Mouse (Mus musculus) midbrain, postnatal 0 days (tissue): ENCODE data around the gene Upp2. TPM values are rescaled to one million over a fixed set of nuclear protein-coding genes. Genes with fewer than 3 reads are reported as not detected.

ENCODE experiments used
- ATAC-seq: fragments of 200-750 bp; cut with Nextera tagmentation; 2 replicates; pipeline ENCODE4 v1.8.0; 2017; ENCODE audit warnings: moderate number of reproducible peaks, mild to moderate bottlenecking, moderate TSS enrichment, moderate library complexity; ENCODE audit not compliant: low FRiP score
- DNase-seq: peaks from one replicate; pipeline ENCODE4 v3.0.0-alpha.2; 2015; ENCODE audit warnings: low spot score
- H3K27ac ChIP-seq: fragments of 300-500 bp; sonication (generic); 2 replicates; pipeline ENCODE4 v1.5.1; 2014; ENCODE audit warnings: low read depth, mild to moderate bottlenecking, low read length, mixed read lengths
- H3K27me3 ChIP-seq: fragments of 300-500 bp; sonication (generic); 2 replicates; pipeline ENCODE4 v1.6.1; 2014; ENCODE audit warnings: low read length, control low read depth, mixed read lengths; ENCODE audit not compliant: insufficient read depth
- H3K36me3 ChIP-seq: fragments of 300-500 bp; sonication (generic); 2 replicates; pipeline ENCODE4 v1.6.1; 2014; ENCODE audit warnings: low read length, control low read depth, mixed read lengths; ENCODE audit not compliant: insufficient read depth
- H3K4me1 ChIP-seq: fragments of 300-500 bp; sonication (generic); 2 replicates; pipeline ENCODE4 v1.6.1; 2014; ENCODE audit warnings: mild to moderate bottlenecking, control low read depth, antibody characterized with exemption, low read length, mixed read lengths; ENCODE audit not compliant: insufficient read depth
- H3K4me2 ChIP-seq: fragments of 300-500 bp; sonication (generic); 2 replicates; pipeline ENCODE4 v1.6.1; 2014; ENCODE audit warnings: low read depth, mild to moderate bottlenecking, low read length, mixed read lengths; ENCODE audit not compliant: poor library complexity, severe bottlenecking
- H3K4me3 ChIP-seq: fragments of 300-500 bp; sonication (generic); 2 replicates; pipeline ENCODE4 v1.5.1; 2014; ENCODE audit warnings: low read depth, mild to moderate bottlenecking, low read length, moderate library complexity
- H3K9ac ChIP-seq: fragments of 300-500 bp; sonication (generic); replicated peaks from 2 replicates; pipeline ENCODE4 v1.6.1; 2014; ENCODE audit warnings: mild to moderate bottlenecking, low read length, moderate library complexity, mixed read lengths; ENCODE audit not compliant: poor library complexity, severe bottlenecking
- H3K9me3 ChIP-seq: fragments of 300-500 bp; sonication (generic); 2 replicates; pipeline ENCODE4 v1.6.1; 2016; ENCODE audit warnings: low read length, control low read depth
- CTCF ChIP-seq: IDR thresholded peaks from 2 replicates; pipeline ENCODE4 v1.5.1; 2016; ENCODE audit warnings: antibody characterized with exemption, mild to moderate bottlenecking
- WGBS: fragments of 180-500 bp; shearing (Covaris S2); extraction: QIAGEN DNeasy Blood & Tissue Kit; methylation state at CpG from one replicate; pipeline ENCODE4 v1.1.7; 2014; 5-methylcytosine and 5-hydroxymethylcytosine counted together
- polyA plus RNA-seq: library from polyadenylated mRNA; unstranded; fragments of >200 nt; fragmentation: Nextera tagmentation; extraction: Ambion mirVana; gene quantifications from 2 replicates; pipeline ENCODE4 v1.2.1, GENCODE M21; 2015
- total RNA-seq: library from RNA; depleted of rRNA; stranded (reverse); fragments of >200 nt; gene quantifications from 2 replicates; pipeline ENCODE4 v1.2.3, GENCODE M21; 2014

Gene Upp2
- total and polyA plus RNA-seq, 2 experiments from 2014 or later: 11.6 TPM

GRCm38 (mm10) chr2:58645667-58646066, 78.6 kb downstream of the Upp2 start:
- Histone ChIP-seq H3K9ac (no peak overlapping the region), H3K27ac (no peak overlapping the region), H3K4me1 (no peaks in the 10 kb centered on the region), H3K27me3 (no peaks in the 10 kb centered on the region), H3K9me3 (no peaks in the 10 kb centered on the region), H3K36me3 (no peaks in the 10 kb centered on the region), H3K4me3 (no peak overlapping the region), H3K4me2 (no peak overlapping the region)
- no peak for DNase-seq
- TF ChIP-seq CTCF: no peak
- 95% methylated on average over 6 of the region's 6 CpGs for WGBS
- ATAC-seq: no peak

GRCm38 (mm10) chr2:58655169-58655568, 88.1 kb downstream of the Upp2 start:
- Histone ChIP-seq H3K27ac (no peak overlapping the region), H3K9ac (no peak overlapping the region), H3K9me3 (no peaks in the 10 kb centered on the region), H3K4me3 (no peak overlapping the region), H3K36me3 (no peaks in the 10 kb centered on the region), H3K4me2 (no peak overlapping the region), H3K27me3 (no peaks in the 10 kb centered on the region), H3K4me1 (no peaks in the 10 kb centered on the region)
- DNase-seq (no peak), ATAC-seq (no peak)
- 85% methylated on average over 6 of the region's 6 CpGs for WGBS
- no peak for TF ChIP-seq CTCF

GRCm38 (mm10) chr2:58656959-58657358, 89.9 kb downstream of the Upp2 start:
- WGBS: 89% methylated on average over 1 of the region's 1 CpGs
- H3K4me2 ChIP-seq: no peak overlapping the region
- H3K9me3 ChIP-seq: no peaks in the 10 kb centered on the region
- H3K36me3 ChIP-seq: no peaks in the 10 kb centered on the region
- ATAC-seq (no peak), DNase-seq (no peak)
- H3K4me1 ChIP-seq: no peaks in the 10 kb centered on the region; the same call in 1 of the 2 replicates
- H3K4me3 ChIP-seq: no peak overlapping the region
- TF ChIP-seq CTCF: no peak
- no peaks in the 10 kb centered on the region for H3K27me3 ChIP-seq
- H3K27ac ChIP-seq: no peak overlapping the region
- no peak overlapping the region for H3K9ac ChIP-seq

GRCm38 (mm10) chr2:58657855-58658254, 90.8 kb downstream of the Upp2 start:
- ATAC-seq: no peak
- Histone ChIP-seq H3K27ac (no peak overlapping the region), H3K27me3 (no peaks in the 10 kb centered on the region), H3K36me3 (no peaks in the 10 kb centered on the region), H3K4me1 (no peaks in the 10 kb centered on the region; the same call in 1 of the 2 replicates), H3K9ac (no peak overlapping the region), H3K4me3 (no peak overlapping the region), H3K4me2 (no peak overlapping the region), H3K9me3 (no peaks in the 10 kb centered on the region)
- TF ChIP-seq CTCF: no peak
- 98% methylated on average over 10 of the region's 10 CpGs for WGBS
- no peak for DNase-seq

GRCm38 (mm10) chr2:58660591-58660990, 93.5 kb downstream of the Upp2 start:
- H3K4me2 ChIP-seq: no peak overlapping the region
- no peak overlapping the region for H3K4me3 ChIP-seq
- no peaks in the 10 kb centered on the region; the same call in 1 of the 2 replicates for H3K4me1 ChIP-seq
- ATAC-seq (no peak), DNase-seq (no peak)
- no peaks in the 10 kb centered on the region for H3K9me3 ChIP-seq
- 55% methylated on average over 13 of the region's 13 CpGs for WGBS
- H3K27me3 ChIP-seq: no peaks in the 10 kb centered on the region
- TF ChIP-seq CTCF: no peak
- H3K27ac ChIP-seq: no peak overlapping the region
- H3K36me3 ChIP-seq: no peaks in the 10 kb centered on the region
- no peak overlapping the region for H3K9ac ChIP-seq

- 50% methylated on average over 5 of the region's 5 CpGs for WGBS
- ATAC-seq: no peak
Observed at GRCm38 (mm10) chr2:58661116-58661515, 94.0 kb downstream of the Upp2 start.

More at GRCm38 (mm10) chr2:58661116-58661515, 94.0 kb downstream of the Upp2 start:
- Histone ChIP-seq H3K4me2 (no peak overlapping the region), H3K9ac (no peak overlapping the region), H3K27me3 (no peaks in the 10 kb centered on the region), H3K36me3 (no peaks in the 10 kb centered on the region), H3K4me3 (no peak overlapping the region), H3K9me3 (no peaks in the 10 kb centered on the region), H3K27ac (no peak overlapping the region), H3K4me1 (no peaks in the 10 kb centered on the region; the same call in 1 of the 2 replicates)
- no peak for TF ChIP-seq CTCF
- no peak for DNase-seq
